Mouse (Mus musculus): ENCODE measurements around the gene Pdcd10. TPM values are rescaled to one million over a fixed set of nuclear protein-coding genes. Genes with fewer than 3 reads are reported as not detected.

Pdcd10 gene
- total and polyA plus RNA-seq, 2 experiments from 2014 or later = 30.0 to 112 TPM

- H3K4me1 ChIP-seq (ENCODE audit: insufficient read depth, low read length) = peaks cover 8% of the 10 kb centered on the region
- ATAC-seq (peak; percentile 48; the same call in 1 of the 2 replicates), DNase-seq (ENCODE audit: low spot score) (no peak)
- H3K27ac ChIP-seq = peak overlapping the region; percentile 85
- no peaks in the 10 kb centered on the region for H3K9me3 ChIP-seq (ENCODE audit: low read length)
- H3K4me2 ChIP-seq (ENCODE audit: low read depth, low read length) = peak overlapping the region; percentile 80
- peak overlapping the region; percentile 98 for H3K4me3 ChIP-seq (ENCODE audit: low read length)
- under 1% methylated on average over 36 of the region's 36 CpGs for WGBS
- TF ChIP-seq CTCF (IDR thresholded peaks at IDR 0.05; ENCODE audit: low read depth) = no peak
- no peaks in the 10 kb centered on the region for H3K27me3 ChIP-seq (ENCODE audit: insufficient read depth, low read length)
- peak overlapping the region; percentile 89 for H3K9ac ChIP-seq (replicated peaks; ENCODE audit: low read length)
- no peaks in the 10 kb centered on the region for H3K36me3 ChIP-seq (ENCODE audit: insufficient read depth, low read length)
Observed at GRCm38 (mm10) chr3:75556121-75556694, 448 bp downstream of the Pdcd10 start.

GRCm38 (mm10) chr3:75551248-75551647 is 5.4 kb downstream of the Pdcd10 start:
- Histone ChIP-seq H3K9ac (replicated peaks; ENCODE audit: low read length) (no peak overlapping the region), H3K36me3 (ENCODE audit: insufficient read depth, low read length) (no peaks in the 10 kb centered on the region), H3K4me2 (ENCODE audit: low read depth, low read length) (no peak overlapping the region), H3K27me3 (ENCODE audit: insufficient read depth, low read length) (no peaks in the 10 kb centered on the region), H3K9me3 (ENCODE audit: low read length) (no peaks in the 10 kb centered on the region), H3K4me1 (ENCODE audit: insufficient read depth, low read length) (peaks cover 5% of the 10 kb centered on the region), H3K27ac (no peak overlapping the region), H3K4me3 (ENCODE audit: low read length) (no peak overlapping the region)
- DNase-seq (ENCODE audit: low spot score) (no peak), ATAC-seq (no peak)
- no peak for TF ChIP-seq CTCF (IDR thresholded peaks at IDR 0.05; ENCODE audit: low read depth)

- Histone ChIP-seq H3K36me3 (ENCODE audit: insufficient read depth, low read length) (no peaks in the 10 kb centered on the region), H3K27me3 (ENCODE audit: insufficient read depth, low read length) (no peaks in the 10 kb centered on the region), H3K4me1 (ENCODE audit: insufficient read depth, low read length) (0 out of 2 replicates have a peak, but pooled peaks cover 3% of the 10 kb centered on the region), H3K4me3 (ENCODE audit: low read length) (no peak overlapping the region), H3K4me2 (ENCODE audit: low read depth, low read length) (no peak overlapping the region), H3K27ac (no peak overlapping the region), H3K9me3 (ENCODE audit: low read length) (no peaks in the 10 kb centered on the region), H3K9ac (replicated peaks; ENCODE audit: low read length) (no peak overlapping the region)
- TF ChIP-seq CTCF (IDR thresholded peaks at IDR 0.05; ENCODE audit: low read depth) = no peak
- ATAC-seq (no peak), DNase-seq (ENCODE audit: low spot score) (no peak)
- WGBS = 86% methylated on average over 1 of the region's 1 CpGs
Observed at GRCm38 (mm10) chr3:75544287-75544686, 12.4 kb downstream of the Pdcd10 start.

GRCm38 (mm10) chr3:75542852-75543251 is 13.8 kb downstream of the Pdcd10 start:
- WGBS = 67% methylated on average over 3 of the region's 3 CpGs
- no peaks in the 10 kb centered on the region for H3K36me3 ChIP-seq (ENCODE audit: insufficient read depth, low read length)
- no peak for ATAC-seq

GRCm38 (mm10) chr3:75541259-75541658 is 15.4 kb downstream of the Pdcd10 start:
- H3K4me1 ChIP-seq (ENCODE audit: insufficient read depth, low read length) = 0 out of 2 replicates have a peak, but pooled peaks cover 3% of the 10 kb centered on the region
- H3K27ac ChIP-seq = no peak overlapping the region
- no peaks in the 10 kb centered on the region for H3K27me3 ChIP-seq (ENCODE audit: insufficient read depth, low read length)
- TF ChIP-seq CTCF (IDR thresholded peaks at IDR 0.05; ENCODE audit: low read depth) = no peak
- no peak overlapping the region for H3K9ac ChIP-seq (replicated peaks; ENCODE audit: low read length)
- H3K4me2 ChIP-seq (ENCODE audit: low read depth, low read length) = no peak overlapping the region
- WGBS = 83% methylated on average over 4 of the region's 4 CpGs
- ATAC-seq (no peak), DNase-seq (ENCODE audit: low spot score) (no peak)
- H3K4me3 ChIP-seq (ENCODE audit: low read length) = no peak overlapping the region
- H3K9me3 ChIP-seq (ENCODE audit: low read length) = no peaks in the 10 kb centered on the region
- H3K36me3 ChIP-seq (ENCODE audit: insufficient read depth, low read length) = no peaks in the 10 kb centered on the region

More at GRCm38 (mm10) chr3:75542852-75543251, 13.8 kb downstream of the Pdcd10 start:
- no peak for DNase-seq (ENCODE audit: low spot score)
- H3K4me2 ChIP-seq (ENCODE audit: low read depth, low read length) = no peak overlapping the region
- H3K27ac ChIP-seq = no peak overlapping the region
- H3K9ac ChIP-seq (replicated peaks; ENCODE audit: low read length) = no peak overlapping the region
- H3K27me3 ChIP-seq (ENCODE audit: insufficient read depth, low read length) = no peaks in the 10 kb centered on the region
- no peak for TF ChIP-seq CTCF (IDR thresholded peaks at IDR 0.05; ENCODE audit: low read depth)
- no peak overlapping the region for H3K4me3 ChIP-seq (ENCODE audit: low read length)
- H3K4me1 ChIP-seq (ENCODE audit: insufficient read depth, low read length) = 0 out of 2 replicates have a peak, but pooled peaks cover 3% of the 10 kb centered on the region
- no peaks in the 10 kb centered on the region for H3K9me3 ChIP-seq (ENCODE audit: low read length)

- DNase-seq (ENCODE audit: low spot score) = no peak
- Histone ChIP-seq H3K4me2 (ENCODE audit: low read depth, low read length) (no peak overlapping the region), H3K9me3 (ENCODE audit: low read length) (no peaks in the 10 kb centered on the region), H3K36me3 (ENCODE audit: insufficient read depth, low read length) (no peaks in the 10 kb centered on the region), H3K4me1 (ENCODE audit: insufficient read depth, low read length) (no peaks in the 10 kb centered on the region), H3K9ac (replicated peaks; ENCODE audit: low read length) (no peak overlapping the region), H3K4me3 (ENCODE audit: low read length) (no peak overlapping the region), H3K27me3 (ENCODE audit: insufficient read depth, low read length) (no peaks in the 10 kb centered on the region), H3K27ac (no peak overlapping the region)
- 87% methylated on average over 3 of the region's 3 CpGs for WGBS
- TF ChIP-seq CTCF (IDR thresholded peaks at IDR 0.05; ENCODE audit: low read depth) = no peak
- no peak for ATAC-seq
Observed at GRCm38 (mm10) chr3:75534045-75534834, 22.4 kb downstream of the Pdcd10 start.

GRCm38 (mm10) chr3:75531074-75531473 is 25.6 kb downstream of the Pdcd10 start:
- ATAC-seq (no peak), DNase-seq (ENCODE audit: low spot score) (no peak)
- no peaks in the 10 kb centered on the region for H3K9me3 ChIP-seq (ENCODE audit: low read length)
- H3K9ac ChIP-seq (replicated peaks; ENCODE audit: low read length) = no peak overlapping the region
- peaks cover 9% of the 10 kb centered on the region; the same call in 1 of the 2 replicates for H3K36me3 ChIP-seq (ENCODE audit: insufficient read depth, low read length)
- no peak overlapping the region for H3K4me2 ChIP-seq (ENCODE audit: low read depth, low read length)
- H3K4me1 ChIP-seq (ENCODE audit: insufficient read depth, low read length) = no peaks in the 10 kb centered on the region
- H3K27ac ChIP-seq = no peak overlapping the region
- H3K27me3 ChIP-seq (ENCODE audit: insufficient read depth, low read length) = no peaks in the 10 kb centered on the region
- TF ChIP-seq CTCF (IDR thresholded peaks at IDR 0.05; ENCODE audit: low read depth) = no peak
- no peak overlapping the region for H3K4me3 ChIP-seq (ENCODE audit: low read length)
- 93% methylated on average over 3 of the region's 3 CpGs for WGBS
